Mouse (Mus musculus) CH12.LX (cell line): ENCODE results near the gene Rsc1a1.

Experiments
- CTCF ChIP-seq, 2 experiments: IDR thresholded peaks in 1 of 2; conservative IDR thresholded peaks in 1 of 2; 2 replicates each; pipeline ENCODE4 v1.5.1; 2011 to 2012; ENCODE audit warnings: low read depth in 2 of 2, low read length in 2 of 2, improper control_type of control experiment in 1 of 2, inconsistent platforms in 1 of 2, mild to moderate bottlenecking in 1 of 2, moderate library complexity in 1 of 2
- HCFC1 ChIP-seq: IDR thresholded peaks from 2 replicates; pipeline ENCODE4 v1.6.1; 2012; ENCODE audit warnings: low read depth, mild to moderate bottlenecking, inconsistent platforms, low read length, improper control_type of control experiment

DNA sequence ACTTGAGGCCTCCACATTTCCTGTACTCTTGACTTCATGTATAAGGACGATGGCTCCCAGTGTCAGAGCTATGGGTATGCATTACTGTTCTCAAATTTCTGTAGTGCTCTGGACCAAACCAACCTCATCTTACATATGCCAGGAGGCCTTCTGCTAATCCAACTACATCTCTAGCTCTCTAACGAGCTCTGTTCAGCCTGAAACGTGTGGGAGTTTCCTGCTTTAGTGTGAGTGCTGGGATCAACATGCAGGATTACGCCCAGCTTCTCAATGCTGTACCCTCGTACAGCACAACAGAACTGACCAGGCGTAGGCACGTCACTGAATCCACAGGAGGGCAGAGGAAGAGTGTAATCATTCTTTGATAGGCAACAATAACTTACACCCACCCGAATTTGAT, 1.1 kb upstream of the Rsc1a1 start:
- TF ChIP-seq HCFC1 (no peak), CTCF (conservative IDR thresholded peaks at IDR 0.05 in 1 of 2, IDR thresholded peaks at IDR 0.05 in 1 of 2; ENCODE audit: low read depth in 2 of 2, low read length in 2 of 2) (no peak)
